30 mouse cellular contexts compared by ENCODE assay signal in genomic region chr1:55413534-55413933, GRCm38 (mm10). TPM values are rescaled to one million over a fixed set of nuclear protein-coding genes. Genes with fewer than 3 reads are reported as not detected.
DNase-seq lines count a peak whose midpoint lies in the region; ATAC-seq and TF ChIP-seq lines count a peak whose summit lies in the region.
"Had no signal": no experiment of that assay in that cellular context is flagged by ENCODE, and none has a peak within 500 bp of the region (broad histone marks: within the 10 kb centered on the region; RNA-seq: fewer than 3 reads in every experiment).

No protein-coding gene starts in this region.

- peak; percentile 80 for ATAC-seq in granulocyte monocyte progenitor cell, adult 5-6 weeks (replicated peaks; ENCODE audit: poor library complexity, severe bottlenecking)
- ATAC-seq in megakaryocyte progenitor cell, adult 5-6 weeks (replicated peaks; ENCODE audit: poor library complexity), result peak; percentile 75
- ATAC-seq in kidney, embryonic 16.5 days (ENCODE audit: low FRiP score, low TSS enrichment), result no peak
- ATAC-seq in liver, postnatal 0 days, result no peak
- ATAC-seq: activated CD4-positive, CD25-positive, alpha-beta regulatory T cell, adult 4 months; forebrain, embryonic 15.5 days; hindbrain, embryonic 16.5 days; intestine, embryonic 16.5 days had no signal

- no peaks in the 10 kb centered on the region for H3K27me3 ChIP-seq in kidney, embryonic 16.5 days (ENCODE audit: insufficient read depth, low read length)
- 0 out of 2 replicates have a peak, but pooled peaks cover under 1% of the 10 kb centered on the region for H3K27me3 ChIP-seq in liver, postnatal 0 days (ENCODE audit: insufficient read depth, low read length)
- H3K27me3 ChIP-seq: forebrain, embryonic 12.5 days; forebrain, embryonic 15.5 days; heart, embryonic 12.5 days; heart, embryonic 15.5 days; hindbrain, embryonic 13.5 days had no signal

- DNase-seq in 416B (ENCODE audit: low read depth), result peak; percentile 38
- DNase-seq in CD4-positive, CD25-positive, alpha-beta regulatory T cell, adult 2 months (ENCODE audit: low read depth, low spot score), result peak; percentile 12
- DNase-seq in liver, postnatal 0 days, result no peak
- DNase-seq in embryo, embryonic 11 days, result no peak
- DNase-seq: adrenal gland, adult 8-10 months; adrenal gland, postnatal 25 days; cerebellum, adult 11-12 months; cerebellum, adult 8-10 months; cerebellum, postnatal 10 days; cerebellum, postnatal 36 days; gastrocnemius, postnatal 14 days; heart, adult 18-20 months; heart, postnatal 10 days; heart, postnatal 36 days had no signal

- 85% methylated on average over 1 of the region's 1 CpGs for WGBS in kidney, embryonic 16.5 days
- 60% methylated on average over 1 of the region's 1 CpGs for WGBS in liver, postnatal 0 days (ENCODE audit: insufficient replicate concordance)

- H3K36me3 ChIP-seq in kidney, embryonic 16.5 days (ENCODE audit: insufficient read depth, low read length), result peaks cover 7% of the 10 kb centered on the region; the same call in 1 of the 2 replicates
- H3K36me3 ChIP-seq in liver, postnatal 0 days (replicated peaks; ENCODE audit: insufficient read depth, low read length), result no peaks in the 10 kb centered on the region
- H3K36me3 ChIP-seq: embryonic facial prominence, embryonic 13.5 days; forebrain, embryonic 12.5 days; forebrain, embryonic 15.5 days; heart, embryonic 12.5 days; heart, embryonic 15.5 days; hindbrain, embryonic 10.5 days had no signal

- no peak for TF ChIP-seq EP300 in liver, postnatal 0 days (IDR thresholded peaks at IDR 0.05; ENCODE audit: low read depth)

- H3K4me2 ChIP-seq in kidney, embryonic 16.5 days (replicated peaks; ENCODE audit: low read depth, low read length), result no peak overlapping the region
- no peak overlapping the region for H3K4me2 ChIP-seq in liver, postnatal 0 days (ENCODE audit: low read depth, low read length)
- H3K4me2 ChIP-seq: embryonic facial prominence, embryonic 13.5 days; forebrain, embryonic 12.5 days; forebrain, embryonic 15.5 days; heart, embryonic 12.5 days; heart, embryonic 15.5 days; hindbrain, embryonic 13.5 days had no signal

- no peak for TF ChIP-seq CTCF in liver, postnatal 0 days (IDR thresholded peaks at IDR 0.05; ENCODE audit: low read depth)

- H3K27ac ChIP-seq in kidney, embryonic 16.5 days (ENCODE audit: low read length), result no peak overlapping the region
- no peak overlapping the region for H3K27ac ChIP-seq in liver, postnatal 0 days (ENCODE audit: low read depth)
- H3K27ac ChIP-seq: embryonic facial prominence, embryonic 13.5 days; forebrain, embryonic 12.5 days; forebrain, embryonic 15.5 days; heart, embryonic 15.5 days; hindbrain, embryonic 10.5 days; hindbrain, embryonic 13.5 days had no signal

- H3K9me3 ChIP-seq in kidney, embryonic 16.5 days (ENCODE audit: low read length), result no peaks in the 10 kb centered on the region; the same call in 1 of the 2 replicates
- no peaks in the 10 kb centered on the region for H3K9me3 ChIP-seq in liver, postnatal 0 days (ENCODE audit: low read length)
- H3K9me3 ChIP-seq: embryonic facial prominence, embryonic 13.5 days; forebrain, embryonic 12.5 days; forebrain, embryonic 15.5 days; heart, embryonic 12.5 days; heart, embryonic 15.5 days; hindbrain, embryonic 10.5 days; hindbrain, embryonic 13.5 days had no signal

- H3K4me1 ChIP-seq in kidney, embryonic 16.5 days (ENCODE audit: insufficient read depth, low read length), result no peaks in the 10 kb centered on the region
- H3K4me1 ChIP-seq in liver, postnatal 0 days (ENCODE audit: insufficient read depth), result no peaks in the 10 kb centered on the region
- H3K4me1 ChIP-seq: embryonic facial prominence, embryonic 13.5 days; forebrain, embryonic 12.5 days; forebrain, embryonic 15.5 days; heart, embryonic 15.5 days; hindbrain, embryonic 13.5 days had no signal

- H3K9ac ChIP-seq in kidney, embryonic 16.5 days (replicated peaks; ENCODE audit: low read length), result no peak overlapping the region
- no peak overlapping the region for H3K9ac ChIP-seq in liver, postnatal 0 days (replicated peaks)
- H3K9ac ChIP-seq: embryonic facial prominence, embryonic 13.5 days; forebrain, embryonic 12.5 days; forebrain, embryonic 15.5 days; heart, embryonic 12.5 days; heart, embryonic 15.5 days; hindbrain, embryonic 13.5 days had no signal

- H3K4me3 ChIP-seq in kidney, embryonic 16.5 days (ENCODE audit: low read length), result no peak overlapping the region
- no peak overlapping the region for H3K4me3 ChIP-seq in liver, postnatal 0 days (ENCODE audit: low read depth, low read length)
- H3K4me3 ChIP-seq: embryonic facial prominence, embryonic 13.5 days; erythroblast, embryonic 14.5 days; forebrain, embryonic 12.5 days; forebrain, embryonic 15.5 days; heart, embryonic 12.5 days; heart, embryonic 15.5 days; hindbrain, embryonic 10.5 days; hindbrain, embryonic 13.5 days had no signal

RNA-seq across cellular contexts. Expression of gene Plcl1, which starts 7.8 kb away (rescaled TPM):
- 0.49 TPM in 1 of 2 replicates, not detected in the other for total RNA-seq in granulocyte monocyte progenitor cell, adult 5-6 weeks (2014; fragmentation: Nextera tagmentation)
- total RNA-seq in granulocyte monocyte progenitor cell, adult 5-6 weeks (2017), result 0.17 TPM in 1 of 2 replicates, not detected in the other
- total RNA-seq in megakaryocyte progenitor cell, adult 5-6 weeks (2015), result 0.12 and 0.42 TPM in 2 replicates
- total RNA-seq in megakaryocyte progenitor cell, adult 5-6 weeks (2017), result not detected in 2 replicates
- 3.9 and 4.5 TPM in 2 replicates for polyA plus RNA-seq in kidney, embryonic 16.5 days (2015; fragmentation: Nextera tagmentation; extraction: Ambion mirVana)
- polyA plus RNA-seq in liver, postnatal 0 days (2015; fragmentation: Nextera tagmentation; extraction: Ambion mirVana), result 0.15 and 0.25 TPM in 2 replicates
- polyA plus RNA-seq: erythroblast, embryonic 14.5 days had no signal

RNA-seq across cellular contexts. Expression of gene Boll, which starts 50.3 kb away (rescaled TPM):
- not detected in 2 replicates for total RNA-seq in granulocyte monocyte progenitor cell, adult 5-6 weeks (2014; fragmentation: Nextera tagmentation)
- total RNA-seq in granulocyte monocyte progenitor cell, adult 5-6 weeks (2017), result not detected in 2 replicates
- 0.07 and 0.25 TPM in 2 replicates for total RNA-seq in megakaryocyte progenitor cell, adult 5-6 weeks (2015)
- not detected in 2 replicates for total RNA-seq in megakaryocyte progenitor cell, adult 5-6 weeks (2017)
- polyA plus RNA-seq in kidney, embryonic 16.5 days (2015; fragmentation: Nextera tagmentation; extraction: Ambion mirVana), result 0.36 and 0.46 TPM in 2 replicates
- 0.07 TPM in 1 of 2 replicates, not detected in the other for polyA plus RNA-seq in liver, postnatal 0 days (2015; fragmentation: Nextera tagmentation; extraction: Ambion mirVana)
- total RNA-seq: gastrocnemius, postnatal 14 days; heart, adult 18-20 months; heart, postnatal 10 days; heart, postnatal 36 days had no signal
- polyA plus RNA-seq: brain, embryonic 14.5 days; cortical plate, adult 2 months; erythroblast, embryonic 14.5 days; forebrain, embryonic 15.5 days; heart, embryonic 15.5 days; hindbrain, embryonic 13.5 days; hindbrain, embryonic 16.5 days had no signal

Comparison
In these comparisons a context has a peak if more than half of its experiments do, and no peak if none do; other contexts are left out.
1. DNase-seq: peak in 416B (single experiment) and CD4-positive, CD25-positive, alpha-beta regulatory T cell, adult 2 months (single experiment); none in liver, postnatal 0 days (single experiment) and embryo, embryonic 11 days (single experiment).
2. ATAC-seq: peak in granulocyte monocyte progenitor cell, adult 5-6 weeks (single experiment) and megakaryocyte progenitor cell, adult 5-6 weeks (single experiment); none in kidney, embryonic 16.5 days (single experiment) and liver, postnatal 0 days (single experiment).